Mouse (Mus musculus): ENCODE data around the gene Bicc1.
"Not testable (repeated sequence)": the region's sequence is repeated elsewhere in the genome, so short reads cannot be mapped to it uniquely, and the experiment has no call there.

Bicc1 gene

DNA sequence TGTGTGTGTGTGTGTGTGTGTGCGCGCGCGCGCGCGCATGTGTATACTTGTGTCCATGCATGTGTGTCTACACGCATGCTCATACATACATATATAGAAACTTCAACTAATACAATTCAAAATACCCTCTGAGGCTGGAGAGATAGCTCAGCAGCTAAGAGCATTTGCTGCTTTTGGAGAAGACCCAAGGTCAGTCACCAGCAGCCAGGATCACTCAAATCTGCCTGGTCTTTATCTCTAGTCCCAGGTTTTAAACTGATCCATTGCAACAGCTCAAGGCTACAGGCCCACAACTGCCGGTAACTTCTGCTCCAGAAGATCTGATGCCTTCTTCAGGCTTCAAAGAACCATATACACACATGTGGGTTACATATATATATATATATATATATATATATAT, 163.4 kb downstream of the Bicc1 start:
- no peak for DNase-seq (ENCODE audit: low spot score)

GRCm38 (mm10) chr10:70994135-70994497, 165.4 kb downstream of the Bicc1 start:
- DNase-seq (ENCODE audit: low spot score) = no peak

DNA sequence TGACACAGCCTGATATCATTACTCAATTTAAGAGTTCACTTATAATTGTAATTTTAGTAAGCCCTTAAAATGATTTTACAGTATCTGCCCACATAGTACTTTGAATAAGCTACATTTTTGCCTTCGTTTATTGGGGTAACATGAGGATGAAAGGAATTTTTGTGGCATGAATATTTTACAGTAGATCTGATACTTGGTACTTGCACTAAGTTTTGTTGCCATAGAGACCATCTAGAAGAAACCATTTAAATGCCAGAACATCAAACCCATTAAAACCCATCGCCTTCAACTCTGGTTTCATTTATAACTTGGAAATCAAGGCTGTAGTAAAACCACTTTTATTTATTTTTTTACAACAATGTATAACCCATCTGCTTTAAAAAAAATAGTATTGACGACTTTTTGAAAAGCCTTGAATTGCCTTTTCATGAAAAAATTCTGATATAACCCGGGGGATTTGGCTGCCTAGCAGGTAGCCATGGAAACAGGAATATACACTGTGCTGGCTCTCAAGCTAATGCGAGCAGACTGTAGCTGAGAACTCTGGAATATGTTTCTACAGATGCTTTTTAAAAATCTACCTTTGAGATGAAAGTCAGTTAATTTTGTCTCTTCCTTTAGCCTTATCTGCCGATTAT, 165.9 kb downstream of the Bicc1 start:
- no peak for DNase-seq (ENCODE audit: low spot score)

DNA sequence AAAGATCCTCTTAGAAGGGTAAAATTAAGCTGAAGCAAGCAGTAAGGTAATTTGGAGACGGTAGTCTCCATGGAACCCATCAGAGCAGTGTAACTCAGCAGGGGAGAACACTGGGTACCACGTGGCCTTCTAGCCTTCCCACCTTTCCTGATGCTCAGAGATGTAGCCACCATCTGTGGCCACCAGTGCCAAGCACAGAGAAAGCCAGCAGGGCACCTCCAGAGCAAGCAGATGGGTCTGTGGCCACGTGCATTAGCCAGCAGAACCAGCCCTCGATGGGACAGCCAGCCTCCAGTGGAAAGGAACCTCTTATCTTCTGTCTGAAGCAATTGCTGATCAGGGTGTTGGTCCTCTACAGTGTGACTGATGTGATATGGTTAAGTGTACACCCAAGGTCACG, 172.1 kb downstream of the Bicc1 start:
- no peak for DNase-seq (ENCODE audit: low spot score)

DNA sequence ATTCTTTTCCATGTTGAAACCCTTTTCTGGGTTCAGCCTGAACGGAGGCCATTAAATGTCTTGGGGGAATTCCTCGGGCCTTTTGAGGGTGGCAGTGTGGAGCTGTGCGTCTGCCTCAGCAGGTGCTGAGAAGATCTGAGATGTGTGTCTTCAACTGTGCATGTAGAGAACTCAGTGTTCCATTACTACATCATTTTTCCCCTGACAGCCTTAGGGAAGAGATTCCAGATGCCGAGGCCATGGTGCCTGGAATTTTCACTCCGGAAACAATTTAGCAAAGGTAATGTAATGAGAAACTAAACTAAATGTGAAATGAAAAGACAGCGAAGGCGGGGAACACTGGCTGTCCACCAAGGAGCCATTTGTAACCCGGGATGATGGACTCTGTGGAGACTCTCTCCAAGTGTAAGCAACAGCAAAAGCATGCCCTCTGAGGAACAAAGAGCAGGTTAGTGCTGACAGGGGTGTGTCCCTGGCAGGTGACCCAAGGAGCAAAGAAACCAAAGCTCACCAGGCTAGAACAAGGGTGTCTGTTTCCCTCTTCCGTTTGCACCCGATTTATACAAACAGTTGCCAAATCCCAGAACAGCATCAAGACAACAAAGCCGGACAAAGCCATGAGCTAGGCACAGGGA, 176.3 kb downstream of the Bicc1 start:
- DNase-seq (ENCODE audit: low spot score) = no peak

DNA sequence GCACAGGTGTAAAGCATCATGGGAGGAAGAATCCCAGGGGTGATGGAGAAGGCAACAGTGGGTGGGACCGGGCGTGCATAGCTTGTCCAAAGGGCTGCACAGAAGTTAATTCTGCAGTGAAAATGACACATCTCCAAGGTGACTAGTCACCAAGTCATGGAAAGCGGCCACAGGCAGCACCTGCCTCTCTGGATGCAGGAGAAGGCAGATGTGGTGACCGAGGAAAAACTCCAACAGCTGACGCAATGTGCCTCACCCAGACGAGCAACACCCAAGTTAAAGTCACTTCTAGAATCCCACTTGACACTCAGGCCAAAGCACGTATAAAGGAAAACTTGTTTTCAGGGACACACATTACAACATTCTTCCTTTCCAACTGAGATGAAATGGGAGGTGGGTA, 177.3 kb downstream of the Bicc1 start:
- DNase-seq (ENCODE audit: low spot score) = no peak

GRCm38 (mm10) chr10:70979657-70980056, 179.8 kb downstream of the Bicc1 start:
- no peak for DNase-seq (ENCODE audit: low spot score)

DNA sequence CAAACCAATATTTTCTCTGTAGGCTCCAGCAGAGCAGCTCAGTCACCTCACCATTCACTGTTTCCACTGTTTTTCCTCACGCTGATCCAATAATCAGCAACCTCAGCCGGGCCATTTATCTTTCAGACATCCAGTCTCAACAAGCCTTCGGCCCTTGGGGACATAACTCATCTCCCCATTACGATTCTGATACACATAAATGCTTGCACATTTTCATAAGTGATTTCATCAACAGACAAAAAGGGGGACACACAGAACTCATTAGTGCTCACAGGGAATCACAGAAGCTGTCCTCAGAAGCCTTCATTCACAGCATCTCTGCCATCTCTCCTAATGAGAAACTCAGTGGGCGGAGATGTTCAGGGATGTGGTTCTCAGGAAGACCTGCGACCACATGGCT, 182.4 kb downstream of the Bicc1 start:
- no peak for DNase-seq (ENCODE audit: low spot score)

- DNase-seq (ENCODE audit: low spot score) = no peak
These were observed 182.9 kb downstream of the Bicc1 start for GRCm38 (mm10) chr10:70976633-70977032.

DNA sequence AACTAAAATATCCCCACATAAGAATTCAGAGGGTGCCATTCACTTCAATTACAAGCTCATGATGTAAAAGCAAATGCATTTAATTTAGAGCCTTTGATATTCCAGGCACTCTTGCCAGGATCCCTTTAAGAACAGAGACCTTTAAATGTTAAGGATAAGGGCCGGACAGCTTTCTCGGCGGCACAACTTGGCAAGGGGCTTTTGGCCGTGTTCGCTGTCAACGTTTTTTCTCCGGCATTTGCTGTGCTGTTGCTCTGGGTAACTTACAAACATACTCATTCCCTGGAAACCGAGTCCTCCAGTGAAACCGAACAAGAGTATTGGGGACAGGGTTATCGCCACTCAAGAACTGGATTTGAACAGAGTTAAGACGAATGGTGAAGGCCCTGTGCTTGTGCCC, 188.3 kb downstream of the Bicc1 start:
- DNase-seq (ENCODE audit: low spot score) = no peak

- no peak for DNase-seq (ENCODE audit: low spot score)
These were observed 190.4 kb downstream of the Bicc1 start for GRCm38 (mm10) chr10:70968848-70969683.

- DNase-seq (ENCODE audit: low spot score) = peak; percentile 48
These were observed 192.7 kb downstream of the Bicc1 start for GRCm38 (mm10) chr10:70966642-70967345.

DNA sequence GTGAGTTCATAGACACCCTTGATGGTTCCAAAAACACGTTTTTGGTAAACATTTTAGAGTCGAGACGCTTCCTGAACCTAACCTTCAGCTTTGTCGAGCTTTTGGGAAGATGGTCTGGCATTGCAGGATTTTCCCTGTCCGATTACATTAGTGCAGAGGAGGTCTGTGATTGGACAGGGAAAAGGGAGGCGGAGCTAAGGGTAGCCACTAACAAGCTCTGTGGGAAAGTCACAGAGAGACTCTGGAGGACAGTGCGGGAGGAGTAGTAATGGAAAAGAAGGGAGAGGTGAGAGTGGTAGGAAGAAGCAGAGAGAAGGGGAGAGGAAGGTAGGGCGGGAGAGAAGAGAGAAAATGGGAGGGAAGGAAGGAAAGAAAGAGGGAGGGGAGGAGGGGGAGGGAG, 194.8 kb downstream of the Bicc1 start:
- no peak for DNase-seq (ENCODE audit: low spot score)

GRCm38 (mm10) chr10:70963599-70964193, 195.8 kb downstream of the Bicc1 start:
- peak; percentile 54 for DNase-seq (ENCODE audit: low spot score)

GRCm38 (mm10) chr10:70961641-70962040, 197.9 kb downstream of the Bicc1 start:
- no peak for DNase-seq (ENCODE audit: low spot score)

DNA sequence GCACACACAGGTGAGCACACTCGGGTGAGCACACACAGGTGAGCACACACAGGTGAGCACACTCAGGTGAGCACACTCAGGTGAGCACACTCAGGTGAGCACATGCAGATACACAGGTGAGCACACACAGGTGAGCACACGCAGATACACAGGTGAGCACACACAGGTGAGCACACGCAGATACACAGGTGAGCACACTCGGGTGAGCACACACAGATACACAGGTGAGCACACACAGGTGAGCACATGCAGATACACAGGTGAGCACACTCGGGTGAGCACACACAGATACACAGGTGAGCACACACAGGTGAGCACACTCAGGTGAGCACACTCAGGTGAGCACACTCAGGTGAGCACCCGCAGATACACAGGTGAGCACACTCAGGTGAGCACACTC, 199.1 kb downstream of the Bicc1 start:
- DNase-seq (ENCODE audit: low spot score) = not testable (repeated sequence)

DNA sequence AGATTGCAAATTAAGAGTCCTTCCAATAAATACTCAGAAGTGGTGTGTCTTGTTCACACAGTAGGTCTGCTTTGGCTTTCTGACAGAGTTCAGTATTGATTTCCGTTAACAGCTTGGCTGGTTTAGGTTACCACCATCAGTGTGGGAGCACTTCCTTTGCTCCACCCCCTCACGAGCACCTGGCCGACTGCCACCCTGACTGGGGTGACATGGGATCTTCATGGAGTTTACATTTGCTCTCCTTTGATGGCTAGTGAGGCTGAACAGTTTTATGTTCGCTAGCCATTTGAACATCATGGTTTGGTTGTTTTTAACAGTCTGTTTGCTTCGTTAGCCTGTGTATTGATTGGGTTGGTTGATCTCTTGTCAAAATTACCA, 206.7 kb downstream of the Bicc1 start:
- DNase-seq (ENCODE audit: low spot score) = no peak

DNA sequence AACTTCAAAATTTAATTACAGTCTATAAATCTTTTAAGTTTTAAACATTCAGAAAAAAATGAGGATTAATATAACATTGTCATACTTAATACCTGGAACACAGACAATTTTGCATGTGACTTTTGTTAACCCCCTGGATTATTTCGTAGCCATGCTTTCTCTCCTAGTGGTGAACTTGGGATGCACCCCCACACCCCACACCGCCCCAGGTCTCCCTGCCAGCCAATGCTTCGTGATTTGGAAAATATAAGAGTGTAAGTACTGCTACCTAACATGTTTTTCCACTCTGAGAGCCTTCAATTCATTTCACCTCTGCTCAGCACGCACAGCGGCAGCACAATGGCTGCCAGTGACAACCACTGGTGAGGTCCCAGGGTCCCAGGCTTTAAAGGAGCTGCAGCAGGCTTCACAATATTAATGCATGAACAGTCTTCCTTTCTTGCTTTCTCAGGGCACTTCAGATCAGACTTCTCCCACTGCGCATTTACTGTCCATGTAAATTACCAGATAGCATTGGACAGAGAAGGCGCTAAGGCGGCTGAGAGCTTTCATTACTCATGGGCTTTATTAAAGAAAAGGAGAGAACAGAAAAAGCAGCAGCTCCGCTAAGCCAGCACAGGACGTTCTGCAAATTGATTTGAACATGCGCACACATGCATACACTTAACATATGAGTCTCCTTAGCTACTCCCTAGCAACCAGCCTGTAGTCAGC, 207.3 kb downstream of the Bicc1 start:
- no peak for DNase-seq (ENCODE audit: low spot score)

DNA sequence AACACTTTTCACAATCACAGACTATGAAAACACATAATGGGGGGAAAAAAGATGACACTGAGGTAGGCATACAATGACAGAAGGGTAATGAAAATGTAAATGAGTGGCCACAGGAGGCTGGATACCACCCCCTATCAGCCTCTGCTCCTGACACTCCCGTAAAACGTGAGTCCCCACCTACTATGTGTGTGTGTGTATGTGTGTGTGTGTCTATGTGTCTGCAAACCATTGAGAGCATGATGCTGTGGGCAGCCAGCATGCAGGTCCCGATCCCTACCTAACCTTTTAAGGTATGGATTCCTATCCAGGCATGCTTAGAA, 209.4 kb downstream of the Bicc1 start:
- no peak for DNase-seq (ENCODE audit: low spot score)

- no peak for DNase-seq (ENCODE audit: low spot score)
These were observed 210.0 kb downstream of the Bicc1 start for GRCm38 (mm10) chr10:70949254-70950104.

GRCm38 (mm10) chr10:70948276-70948675, 211.2 kb downstream of the Bicc1 start:
- no peak for DNase-seq (ENCODE audit: low spot score)

Data from lung, postnatal 25 days (tissue).